Mouse (Mus musculus) midbrain, embryonic 15.5 days (tissue): ENCODE results near the gene Rere. TPM values are rescaled to one million over a fixed set of nuclear protein-coding genes. Genes with fewer than 3 reads are reported as not detected.

Experiments used
- polyA plus RNA-seq: library from polyadenylated mRNA; unstranded; fragments of >200 nt; fragmentation: Nextera tagmentation; extraction: Ambion mirVana; gene quantifications from 2 replicates; pipeline ENCODE4 v1.2.1, GENCODE M21; 2015

Rere gene
- polyA plus RNA-seq, 1 experiment from 2014 or later, result 37.4 TPM

Other genes with a start within 250 kb of the Rere start
- 0.32 and 0.55 TPM in 2 replicates for gene Gpr157, start 194.3 kb upstream of the Rere start, polyA plus RNA-seq
- 1.6 and 2.9 TPM in 2 replicates for gene Slc2a5, start 162.4 kb upstream of the Rere start, polyA plus RNA-seq
- gene Slc2a7, start 132.7 kb upstream of the Rere start, polyA plus RNA-seq, result not detected in 2 replicates
- gene Car6, start 80.3 kb upstream of the Rere start, polyA plus RNA-seq, result not detected in 2 replicates
- 1,044 and 1,060 TPM in 2 replicates for gene Eno1, start 44.9 kb upstream of the Rere start, polyA plus RNA-seq